Mouse (Mus musculus) spleen, embryonic (tissue): ENCODE results near the gene Rnf115.

Experiments
- CTCF ChIA-PET: fragments of 350-600 bp; sonication (Branson Sonifier 250); formaldehyde crosslinking; loops from one replicate; lab custom pipeline; 2022; lab: Charles Lee

Gene Rnf115

GRCm38 (mm10) chr3:96707903-96708683 is 19.4 kb upstream of the Rnf115 start, which contains the start of gene Nudt17:
Gene Nudt17 (minus strand): TSS chr3:96708562.
- CTCF ChIA-PET = no interaction called here

- CTCF ChIA-PET = no interaction called here
Measured at GRCm38 (mm10) chr3:96708684-96709064, 18.8 kb upstream of the Rnf115 start.

DNA sequence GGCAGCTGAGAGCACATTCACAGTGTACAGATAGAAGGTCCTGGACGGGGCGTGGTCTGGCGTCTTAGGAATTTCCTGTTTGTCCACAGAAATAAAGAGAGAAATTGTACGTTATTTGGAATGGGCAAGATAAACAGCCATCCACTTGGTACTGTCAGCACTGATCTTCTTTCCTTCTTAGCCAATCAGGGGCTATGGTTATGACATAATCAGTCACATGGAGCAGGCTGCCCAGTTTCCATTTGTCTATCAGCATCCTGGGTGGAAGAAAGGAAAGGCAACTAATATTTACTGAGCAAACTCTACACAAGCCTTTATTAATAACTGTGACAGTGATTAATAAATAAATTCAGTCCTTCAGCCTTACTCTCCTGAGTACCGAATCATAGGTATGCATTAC is 13.2 kb upstream of the Rnf115 start:
- CTCF ChIA-PET = interaction anchor here (0.5 kb wide), 1 partner anchor 16 kb away, joined by 3 read pairs; no protein-coding TSS in a partner anchor

DNA sequence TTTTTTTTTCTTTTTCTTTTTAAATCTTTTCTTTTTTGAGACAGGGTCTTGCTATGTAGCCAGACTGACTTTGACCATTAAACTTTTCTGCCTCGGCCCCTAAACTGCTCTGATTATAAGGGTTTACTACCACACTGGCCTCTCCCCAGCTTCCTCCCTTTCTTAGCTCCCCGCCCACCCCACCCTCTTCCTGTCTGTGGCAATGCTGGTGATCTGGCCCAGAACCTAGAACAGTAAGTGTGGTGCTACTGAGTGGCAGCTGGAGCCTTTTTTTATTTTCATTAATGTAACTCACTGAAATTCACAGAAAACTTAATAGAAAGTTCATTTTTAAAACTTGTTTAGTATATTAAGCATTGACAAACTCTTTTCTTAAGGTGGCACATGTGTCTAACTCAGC is 11.6 kb upstream of the Rnf115 start:
- CTCF ChIA-PET = no interaction called here

GRCm38 (mm10) chr3:96719173-96719572 is 8.3 kb upstream of the Rnf115 start:
- CTCF ChIA-PET = no interaction called here

- CTCF ChIA-PET = no interaction called here
Measured at GRCm38 (mm10) chr3:96727828-96728633, 567 bp downstream of the Rnf115 start.

- CTCF ChIA-PET = interaction anchor here (0.7 to 1.2 kb wide), 2 partner anchors 9 to 828 kb away, joined by 6 to 19 read pairs; no protein-coding TSS in a partner anchor
Measured at GRCm38 (mm10) chr3:96728634-96729402, 1.4 kb downstream of the Rnf115 start.

GRCm38 (mm10) chr3:96729403-96729784 is 1.9 kb downstream of the Rnf115 start:
- CTCF ChIA-PET = interaction anchor here (0.7 to 1.2 kb wide), 2 partner anchors 8 to 828 kb away, joined by 6 to 19 read pairs; no protein-coding TSS in a partner anchor

DNA sequence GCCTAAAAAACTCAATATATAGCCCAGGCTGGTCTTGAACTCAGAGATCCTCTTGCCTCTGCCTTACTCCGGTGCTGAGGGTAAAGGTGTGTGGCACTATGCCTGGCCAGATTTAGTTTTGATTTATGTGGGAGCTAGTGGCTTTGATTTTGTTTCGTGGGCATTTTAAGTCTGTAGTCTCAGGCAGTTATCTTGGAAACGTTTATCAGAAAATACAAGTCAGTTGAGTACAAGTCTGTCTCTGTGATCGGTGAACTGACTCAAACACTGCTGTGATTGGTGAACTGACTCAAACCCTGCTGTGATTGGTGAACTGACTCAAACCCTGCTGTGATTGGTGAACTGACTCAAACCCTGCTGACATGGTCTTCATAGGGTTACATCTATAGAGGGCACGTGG is 3.3 kb downstream of the Rnf115 start:
- CTCF ChIA-PET = no interaction called here

- CTCF ChIA-PET = interaction anchor here (1.1 kb wide), 1 partner anchor 31 kb away, joined by 3 read pairs; no protein-coding TSS in a partner anchor
Measured at GRCm38 (mm10) chr3:96733984-96734383, 6.5 kb downstream of the Rnf115 start.

DNA sequence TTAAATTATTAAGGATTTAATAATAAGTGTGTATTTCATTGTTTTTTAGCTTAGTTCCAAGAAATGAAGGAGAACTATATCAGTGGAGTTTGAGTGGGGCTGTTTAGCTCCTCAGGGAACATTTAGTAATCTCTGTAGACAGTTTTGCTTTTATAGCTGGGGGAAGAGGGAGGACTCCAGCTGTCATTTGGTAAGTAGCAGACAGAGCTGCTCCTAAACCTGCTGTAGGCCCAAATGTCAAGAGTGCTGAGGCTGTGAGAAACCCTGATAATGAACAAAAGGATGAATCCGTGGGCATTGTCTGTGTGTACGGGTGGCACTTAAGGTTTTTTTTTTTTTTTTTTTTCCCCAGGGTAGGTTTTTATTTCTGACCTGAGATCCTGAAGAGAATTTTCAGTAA is 7.7 kb downstream of the Rnf115 start:
- CTCF ChIA-PET = no interaction called here

DNA sequence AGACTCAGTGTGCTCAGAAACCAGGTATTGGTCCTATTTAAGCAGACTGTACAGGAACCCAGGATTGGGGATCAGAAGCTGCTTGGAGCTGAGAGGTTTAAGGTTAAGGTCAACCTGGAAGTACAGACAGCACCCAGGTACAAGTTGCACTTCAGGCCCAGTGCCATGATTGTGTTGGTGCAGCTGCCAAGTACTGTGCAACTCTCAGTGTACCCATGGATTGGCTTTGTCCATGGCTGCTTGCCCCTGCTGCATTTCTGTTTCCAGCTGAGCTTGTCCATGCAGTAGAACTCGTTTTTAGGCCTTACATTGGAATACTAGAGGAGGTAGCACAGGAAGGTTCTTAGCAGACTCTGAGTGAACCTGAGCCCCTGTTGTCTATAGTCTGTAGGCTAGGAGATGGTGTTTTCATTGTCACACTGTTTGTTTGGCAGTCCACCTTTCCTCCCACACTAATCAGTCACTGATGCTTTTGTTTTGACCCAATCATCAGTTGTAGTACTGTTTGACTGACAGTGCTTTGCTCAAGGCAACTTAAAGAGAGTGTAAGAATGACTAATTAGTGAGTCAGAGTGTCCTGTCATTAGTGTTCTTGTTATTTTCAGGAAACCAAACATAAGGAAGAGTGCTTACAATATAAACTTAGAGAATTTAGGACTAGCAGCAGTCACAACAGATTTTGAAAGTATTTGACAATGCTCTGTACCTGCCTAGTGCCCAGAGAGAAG is 9.7 kb downstream of the Rnf115 start:
- CTCF ChIA-PET = no interaction called here

DNA sequence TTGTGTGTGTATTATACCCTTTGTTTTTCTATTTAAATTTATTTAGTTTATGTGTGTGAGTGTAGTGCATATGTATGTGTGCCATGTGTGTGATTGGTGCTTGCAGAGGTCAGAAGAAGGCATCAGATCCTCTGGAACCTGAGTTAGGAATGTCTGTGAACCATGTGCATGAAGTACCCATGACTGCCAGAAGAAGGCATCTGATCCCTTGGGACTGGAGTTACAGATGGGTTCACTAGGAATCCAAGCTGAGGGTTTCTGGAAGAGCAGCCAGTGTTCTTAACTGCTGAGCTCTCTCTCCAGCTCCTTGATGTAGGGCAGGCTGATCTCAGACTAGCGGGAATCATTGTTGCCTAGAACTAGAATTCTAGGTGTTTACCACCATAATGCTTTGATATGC is 10.5 kb downstream of the Rnf115 start:
- CTCF ChIA-PET = interaction anchor here (0.6 to 0.7 kb wide), 2 partner anchors 9 to 12 kb away, joined by 4 to 19 read pairs; no protein-coding TSS in a partner anchor

- CTCF ChIA-PET = interaction anchor here (0.7 kb wide), 1 partner anchor 33 kb away, joined by 3 read pairs; no protein-coding TSS in a partner anchor
Measured at GRCm38 (mm10) chr3:96740279-96740678, 12.8 kb downstream of the Rnf115 start.

GRCm38 (mm10) chr3:96744348-96744747 is 16.9 kb downstream of the Rnf115 start:
- CTCF ChIA-PET = no interaction called here

GRCm38 (mm10) chr3:96746829-96747228 is 19.4 kb downstream of the Rnf115 start:
- CTCF ChIA-PET = no interaction called here

- CTCF ChIA-PET = no interaction called here
Measured at GRCm38 (mm10) chr3:96755935-96756334, 28.5 kb downstream of the Rnf115 start.

- CTCF ChIA-PET = no interaction called here
Measured at GRCm38 (mm10) chr3:96757691-96758090, 30.2 kb downstream of the Rnf115 start.

- CTCF ChIA-PET = no interaction called here
Measured at GRCm38 (mm10) chr3:96759695-96760094, 32.2 kb downstream of the Rnf115 start.

DNA sequence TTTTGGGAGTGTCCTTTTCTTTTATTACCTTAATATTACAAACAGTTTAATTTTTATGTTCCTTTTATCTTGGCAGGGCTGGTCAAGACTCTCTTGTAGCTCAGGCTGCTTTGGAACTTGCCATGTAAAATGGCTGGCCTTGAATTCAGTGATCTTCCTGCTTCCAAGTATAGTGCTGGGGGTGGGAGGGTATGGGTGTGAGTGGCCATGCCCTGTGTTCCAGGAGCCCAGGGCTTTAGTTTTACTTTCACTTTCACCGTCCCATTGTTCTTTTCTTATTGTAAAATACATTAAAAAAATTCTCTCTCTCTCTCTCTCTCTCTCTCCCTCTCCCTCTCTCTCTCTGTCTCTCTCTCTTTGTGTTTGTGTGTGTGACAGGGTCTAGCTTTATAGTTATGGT is 37.1 kb downstream of the Rnf115 start:
- CTCF ChIA-PET = interaction anchor here (1.4 kb wide), 1 partner anchor 30 kb away, joined by 3 read pairs; no protein-coding TSS in a partner anchor

DNA sequence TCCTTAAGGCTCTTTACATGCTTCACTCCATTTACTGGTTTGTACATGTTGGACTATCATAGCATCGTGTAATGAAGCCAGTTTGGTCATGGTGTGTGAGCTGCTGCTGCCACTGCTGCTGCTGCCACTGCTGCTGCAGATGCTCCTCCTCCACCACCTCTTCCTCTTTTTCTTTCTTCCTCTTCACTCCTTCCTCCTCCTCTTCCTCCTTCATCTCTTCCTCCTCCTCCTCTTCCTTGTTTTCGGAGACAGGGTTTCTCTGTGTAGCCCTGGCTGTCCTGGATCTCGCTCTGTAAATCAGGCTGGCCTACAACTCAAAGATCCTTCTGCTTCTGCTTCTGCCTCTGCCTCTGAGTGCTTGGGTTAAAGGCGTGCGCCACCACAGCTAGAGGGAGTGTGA is 42.5 kb downstream of the Rnf115 start:
- CTCF ChIA-PET = no interaction called here
